Mouse (Mus musculus) heart, embryonic 14.5 days (tissue): ENCODE data around the gene Thumpd2. TPM values are rescaled to one million over a fixed set of nuclear protein-coding genes. Genes with fewer than 3 reads are reported as not detected.

Experiments
- ATAC-seq: fragments of 200-750 bp; cut with Nextera tagmentation; 2 replicates; pipeline ENCODE4 v1.8.0; 2017; ENCODE audit warnings: low read depth, moderate TSS enrichment; ENCODE audit not compliant: insufficient number of reproducible peaks, insufficient read depth, low FRiP score
- H3K27ac ChIP-seq, 2 experiments: fragments of 200-500 bp in 1 of 2; fragments of 300-500 bp in 1 of 2; sonication (generic) in 1 of 2; replicated peaks in 1 of 2; 2 replicates each; pipeline ENCODE4 v1.5.1; 2012 to 2014; ENCODE audit warnings: low read depth in 2 of 2, low read length in 2 of 2, control low read depth in 1 of 2, mild to moderate bottlenecking in 1 of 2, mixed read lengths in 1 of 2; ENCODE audit not compliant: control insufficient read depth in 1 of 2, insufficient read depth in 1 of 2
- H3K27me3 ChIP-seq: fragments of 300-500 bp; sonication (generic); 2 replicates; pipeline ENCODE4 v1.6.1; 2014; ENCODE audit warnings: mild to moderate bottlenecking, low read length, control low read depth; ENCODE audit not compliant: control insufficient read depth, insufficient read depth
- H3K36me3 ChIP-seq: fragments of 300-500 bp; sonication (generic); 2 replicates; pipeline ENCODE4 v1.6.1; 2014; ENCODE audit warnings: mild to moderate bottlenecking, control low read depth, low read length, mixed read lengths; ENCODE audit not compliant: control insufficient read depth, insufficient read depth
- H3K4me1 ChIP-seq, 2 experiments: fragments of 200-500 bp in 1 of 2; fragments of 300-500 bp in 1 of 2; sonication (generic) in 1 of 2; 2 replicates each; pipeline ENCODE4 v1.6.1; 2012 to 2014; ENCODE audit warnings: low read length in 2 of 2, control low read depth in 1 of 2, mixed read lengths in 1 of 2; ENCODE audit not compliant: control insufficient read depth in 2 of 2, insufficient read depth in 2 of 2
- H3K4me2 ChIP-seq: fragments of 300-500 bp; sonication (generic); 2 replicates; pipeline ENCODE4 v1.6.1; 2014; ENCODE audit warnings: mild to moderate bottlenecking, low read length
- H3K4me3 ChIP-seq, 2 experiments: fragments of 200-500 bp in 1 of 2; fragments of 300-500 bp in 1 of 2; sonication (generic) in 1 of 2; 2 replicates each; pipeline ENCODE4 v1.5.1; 2012 to 2014; ENCODE audit warnings: low read length in 2 of 2, mild to moderate bottlenecking in 2 of 2, control low read depth in 1 of 2, low read depth in 1 of 2, moderate library complexity in 1 of 2; ENCODE audit not compliant: control insufficient read depth in 1 of 2, insufficient read depth in 1 of 2
- H3K9ac ChIP-seq: fragments of 300-500 bp; sonication (generic); 2 replicates; pipeline ENCODE4 v1.6.1; 2014; ENCODE audit warnings: mild to moderate bottlenecking, low read length
- H3K9me3 ChIP-seq: fragments of 300-500 bp; sonication (generic); 2 replicates; pipeline ENCODE4 v1.6.1; 2016; ENCODE audit warnings: low read length, control low read depth; ENCODE audit not compliant: control insufficient read depth
- WGBS: fragments of 180-500 bp; shearing (Covaris S2); extraction: QIAGEN DNeasy Blood & Tissue Kit; methylation state at CpG from one replicate; pipeline ENCODE4 v1.1.7; 2014; 5-methylcytosine and 5-hydroxymethylcytosine counted together
- polyA plus RNA-seq: library from polyadenylated mRNA; unstranded; fragments of >200 nt; fragmentation: Nextera tagmentation; extraction: Ambion mirVana; gene quantifications from 2 replicates; pipeline ENCODE4 v1.2.1, GENCODE M21; 2014

Thumpd2 gene
- polyA plus RNA-seq, 1 experiment from 2014 or later = 11.3 TPM

DNA sequence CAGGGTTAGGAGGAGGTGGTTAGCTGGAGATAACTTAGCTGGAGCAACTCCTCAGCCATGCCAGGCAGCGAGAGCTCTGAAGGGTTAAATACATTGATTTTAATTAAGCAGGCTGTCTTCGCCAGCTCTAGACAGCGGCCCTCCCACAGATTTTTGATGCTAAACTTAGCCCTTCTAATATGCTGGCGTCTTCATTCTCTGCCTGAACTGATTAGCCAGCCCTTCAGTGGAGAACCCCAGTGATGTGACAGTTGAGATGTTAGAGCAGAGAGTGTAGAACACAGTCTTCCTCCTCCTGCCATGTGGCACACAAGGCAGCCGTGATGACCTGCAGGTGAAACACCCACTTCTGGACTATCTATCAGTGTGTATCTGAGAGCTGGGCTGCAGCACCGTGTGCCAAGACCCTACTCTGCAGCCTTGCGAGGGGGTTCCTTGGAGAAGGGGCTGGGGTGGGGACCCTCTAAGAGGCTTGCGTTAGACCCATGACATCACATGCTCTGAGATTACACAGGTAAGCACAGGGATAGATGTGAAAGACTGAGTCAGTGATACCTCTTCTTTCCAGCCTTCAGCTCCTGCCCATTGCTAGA is 73.3 kb downstream of the Thumpd2 start:
- no peaks in the 10 kb centered on the region for H3K27me3 ChIP-seq
- H3K9ac ChIP-seq = no peak overlapping the region
- 26% methylated on average over 8 of the region's 8 CpGs for WGBS
- ATAC-seq = no peak
- H3K4me3 ChIP-seq = no peak overlapping the region
- H3K4me1 ChIP-seq = peaks cover 4 to 8% of the 10 kb centered on the region in 2 experiments
- no peak overlapping the region for H3K4me2 ChIP-seq
- H3K9me3 ChIP-seq = no peaks in the 10 kb centered on the region
- H3K27ac ChIP-seq = peak overlapping the region; percentile 26 to 57; a peak in 2 of 4 replicates
- H3K36me3 ChIP-seq = no peaks in the 10 kb centered on the region

DNA sequence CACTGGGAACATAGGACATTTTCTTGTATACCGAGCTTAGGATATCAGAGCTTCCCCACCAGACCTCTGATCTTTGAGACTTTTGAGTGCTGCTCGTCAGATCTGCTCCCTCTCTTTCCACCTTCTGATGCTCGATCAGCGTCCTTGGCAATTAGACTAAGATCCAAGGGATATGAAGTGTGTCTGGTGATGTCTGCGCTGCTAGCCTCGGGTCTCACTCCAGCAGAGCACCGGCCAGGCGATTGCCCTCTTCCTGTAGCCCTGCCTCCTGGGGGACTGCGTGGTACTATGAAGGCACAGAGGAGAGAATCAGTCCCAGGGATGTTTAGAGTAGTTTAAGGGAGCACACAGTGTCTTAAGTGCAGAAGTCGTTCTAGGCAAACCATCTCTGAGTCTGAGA is 81.9 kb downstream of the Thumpd2 start:
- Histone ChIP-seq H3K4me2 (no peak overlapping the region), H3K36me3 (no peaks in the 10 kb centered on the region), H3K27ac (no peak overlapping the region), H3K4me1 (peaks cover 4 to 7% of the 10 kb centered on the region in 2 experiments; a peak in 2 of 4 replicates), H3K27me3 (no peaks in the 10 kb centered on the region), H3K4me3 (no peak overlapping the region), H3K9ac (no peak overlapping the region), H3K9me3 (no peaks in the 10 kb centered on the region)
- WGBS = 80% methylated on average over 10 of the region's 10 CpGs
- no peak for ATAC-seq

DNA sequence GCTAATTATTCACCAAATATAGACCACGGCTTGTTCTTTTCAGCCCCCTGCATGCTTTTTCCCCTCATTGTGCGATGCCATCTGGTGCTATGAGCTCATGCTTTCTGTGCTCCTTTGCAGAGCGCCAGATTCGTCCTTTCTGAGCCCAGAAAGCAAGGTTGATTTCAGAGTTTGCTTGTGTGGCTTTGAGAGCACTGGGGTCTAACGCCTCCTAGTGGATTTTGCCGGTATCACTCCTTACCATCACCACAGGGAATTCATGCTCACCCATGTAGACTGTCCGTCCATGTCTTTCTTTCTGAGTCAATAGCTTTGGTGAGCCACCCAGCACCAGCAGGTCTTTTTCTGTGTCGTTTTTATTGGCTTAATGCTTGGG is 82.5 kb downstream of the Thumpd2 start:
- 19% methylated on average over 8 of the region's 8 CpGs for WGBS
- 0 out of 4 replicates have a peak overlapping the region, but pooled peaks of 1 of the 2 experiments have one; percentile 53 for H3K27ac ChIP-seq
- ATAC-seq = peak; percentile 21; the same call in 1 of the 2 replicates

DNA sequence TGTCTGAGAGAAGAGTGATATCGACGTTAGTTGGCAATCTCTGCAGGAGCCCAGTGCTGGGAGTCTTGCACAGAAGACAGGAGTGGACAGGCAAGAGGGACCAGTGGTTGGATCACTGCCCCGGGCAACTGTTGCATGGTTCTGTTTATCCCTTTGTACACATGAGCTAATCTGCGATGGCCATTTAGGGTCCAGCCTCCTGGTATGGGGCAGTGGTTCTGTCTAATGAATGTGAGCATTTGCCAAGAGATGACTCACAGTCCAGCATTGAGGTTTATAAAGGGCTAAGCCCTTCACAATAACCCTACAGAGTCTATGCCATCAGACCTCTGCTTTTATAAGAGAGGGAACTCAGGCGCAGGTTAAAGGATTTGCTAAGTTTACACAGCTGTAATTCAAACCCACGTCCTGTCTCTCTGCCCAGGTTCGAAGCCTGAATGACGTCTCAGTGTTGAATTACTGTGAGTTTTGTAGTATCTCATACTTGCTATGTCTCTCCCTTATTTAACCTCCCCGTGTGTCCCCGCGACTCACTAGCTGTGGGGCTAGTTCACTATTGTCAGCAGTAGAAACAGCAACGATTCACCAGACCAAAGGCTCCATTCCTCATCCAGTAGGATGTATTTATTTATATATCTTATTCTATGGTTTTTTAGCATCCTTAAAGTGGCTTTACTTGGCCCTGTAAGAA is 83.0 kb downstream of the Thumpd2 start:
- no peak overlapping the region for H3K9ac ChIP-seq
- no peaks in the 10 kb centered on the region for H3K36me3 ChIP-seq
- no peaks in the 10 kb centered on the region for H3K9me3 ChIP-seq
- no peaks in the 10 kb centered on the region for H3K27me3 ChIP-seq
- peaks cover 2 to 7% of the 10 kb centered on the region in 2 experiments; a peak in 1 of 4 replicates for H3K4me1 ChIP-seq
- WGBS = 67% methylated on average over 12 of the region's 12 CpGs
- no peak overlapping the region for H3K4me3 ChIP-seq
- H3K27ac ChIP-seq = peak overlapping the region; percentile 2 to 53; a peak in 3 of 4 replicates
- no peak for ATAC-seq
- H3K4me2 ChIP-seq = no peak overlapping the region

More for the DNA sequence above, 82.5 kb downstream of the Thumpd2 start:
- Histone ChIP-seq H3K4me3 (no peak overlapping the region), H3K4me2 (no peak overlapping the region), H3K36me3 (no peaks in the 10 kb centered on the region), H3K27me3 (no peaks in the 10 kb centered on the region), H3K4me1 (peaks cover 2 to 7% of the 10 kb centered on the region in 2 experiments; a peak in 1 of 4 replicates), H3K9ac (no peak overlapping the region), H3K9me3 (no peaks in the 10 kb centered on the region)

DNA sequence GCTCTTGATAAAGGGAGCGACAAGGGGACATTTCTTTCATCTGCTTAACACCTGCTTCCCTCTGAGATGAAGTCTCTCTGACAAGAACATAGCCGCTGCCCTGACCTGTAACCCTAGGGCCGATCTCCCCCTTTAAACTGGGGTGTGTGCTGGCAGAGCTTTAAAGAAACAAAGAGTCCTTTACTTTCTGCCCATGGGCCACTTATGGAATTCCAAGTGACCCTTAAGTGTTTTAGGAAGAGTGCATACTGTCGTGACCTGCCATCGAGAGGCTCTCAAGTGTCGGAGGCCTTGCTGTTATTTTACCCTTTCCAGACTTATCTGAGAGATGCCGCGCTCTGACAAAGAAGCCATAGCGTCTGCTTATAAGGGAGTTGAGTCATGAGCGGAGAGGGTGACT is 84.8 kb downstream of the Thumpd2 start:
- H3K36me3 ChIP-seq = no peaks in the 10 kb centered on the region
- peaks cover 3% of the 10 kb centered on the region; the same call in 1 of the 2 replicates for H3K9me3 ChIP-seq
- H3K4me3 ChIP-seq = no peak overlapping the region
- no peak overlapping the region for H3K27ac ChIP-seq
- H3K9ac ChIP-seq = no peak overlapping the region
- H3K4me1 ChIP-seq = peaks cover 2 to 7% of the 10 kb centered on the region in 2 experiments; a peak in 1 of 4 replicates
- no peak overlapping the region for H3K4me2 ChIP-seq
- H3K27me3 ChIP-seq = no peaks in the 10 kb centered on the region
- ATAC-seq = no peak
- WGBS = 49% methylated on average over 10 of the region's 10 CpGs

DNA sequence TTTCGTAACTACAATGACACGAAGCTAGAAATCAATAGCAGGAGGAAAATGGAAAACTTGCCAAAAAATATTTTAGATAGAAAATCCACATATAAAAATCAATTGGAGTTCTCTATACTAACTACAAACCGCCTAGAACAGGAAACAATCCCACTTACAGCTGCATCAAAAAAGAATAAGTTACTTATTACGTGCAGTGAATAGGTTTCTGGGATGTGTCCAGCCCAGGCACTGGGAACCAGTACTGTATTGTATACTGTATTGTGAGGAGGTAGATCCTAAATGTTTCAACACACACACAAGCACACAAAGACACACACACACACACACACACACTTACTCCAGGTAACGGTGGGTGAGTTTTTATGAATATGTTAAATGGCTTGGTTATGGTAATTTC is 87.6 kb downstream of the Thumpd2 start:
- peaks cover 2 to 7% of the 10 kb centered on the region in 2 experiments; a peak in 1 of 4 replicates for H3K4me1 ChIP-seq
- no peak overlapping the region for H3K9ac ChIP-seq
- H3K36me3 ChIP-seq = no peaks in the 10 kb centered on the region
- no peak overlapping the region for H3K27ac ChIP-seq
- 92% methylated on average over 5 of the region's 5 CpGs for WGBS
- ATAC-seq = no peak
- H3K4me3 ChIP-seq = no peak overlapping the region
- peaks cover 3% of the 10 kb centered on the region; the same call in 1 of the 2 replicates for H3K9me3 ChIP-seq
- no peaks in the 10 kb centered on the region for H3K27me3 ChIP-seq
- no peak overlapping the region for H3K4me2 ChIP-seq
